Mouse (Mus musculus): Measurements from ENCODE around the gene Cmc1. TPM values are rescaled to one million over a fixed set of nuclear protein-coding genes. Genes with fewer than 3 reads are reported as not detected.

The Cmc1 gene
- polyA plus RNA-seq, 1 experiment from 2014 or later = 51.9 TPM

DNA sequence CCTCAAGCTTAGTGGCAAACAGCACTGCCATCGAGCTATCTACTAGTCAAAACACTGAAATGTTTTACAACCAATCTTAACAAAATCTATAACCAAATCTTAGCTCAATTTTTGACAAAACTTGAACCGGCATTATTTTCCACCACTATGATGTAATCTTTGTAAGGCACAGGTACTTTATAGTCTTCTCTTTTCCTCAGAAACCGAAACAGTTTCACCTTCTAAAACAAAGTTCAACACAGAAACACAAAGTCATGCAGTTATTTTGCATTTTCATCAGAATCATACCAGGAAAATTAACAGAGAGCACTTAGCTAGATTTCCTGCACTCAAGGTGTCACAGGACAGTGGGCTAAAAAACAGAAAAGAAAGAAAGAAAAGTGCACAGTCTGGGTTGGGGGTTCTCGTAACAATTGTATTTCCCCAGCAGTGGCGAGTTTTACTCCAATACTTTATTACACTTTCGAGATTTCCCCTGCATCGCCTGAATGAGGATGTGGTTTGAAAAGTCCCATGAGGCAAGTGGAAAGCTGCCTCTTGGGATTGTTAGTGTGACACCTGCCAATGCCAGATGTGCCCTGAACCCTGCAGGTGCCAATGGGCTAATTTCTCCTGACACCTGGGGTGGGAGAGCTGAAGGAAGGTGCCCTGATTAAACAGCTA is 40.1 kb downstream of the Cmc1 start:
- ATAC-seq = no peak
- no peak overlapping the region for H3K9ac ChIP-seq
- H3K27me3 ChIP-seq = peaks cover 4% of the 10 kb centered on the region; the same call in 1 of the 2 replicates
- no peaks in the 10 kb centered on the region for H3K9me3 ChIP-seq (replicated peaks)
- WGBS = 76% methylated on average over 7 of the region's 7 CpGs
- no peak overlapping the region for H3K4me3 ChIP-seq
- H3K4me1 ChIP-seq = peaks cover 30% of the 10 kb centered on the region
- H3K27ac ChIP-seq = peak overlapping the region; percentile 14; the same call in 1 of the 2 replicates
- no peaks in the 10 kb centered on the region for H3K36me3 ChIP-seq (ENCODE audit: poor library complexity, severe bottlenecking)
- no peak overlapping the region for H3K4me2 ChIP-seq

GRCm38 (mm10) chr9:118108527-118109011 is 41.4 kb downstream of the Cmc1 start:
- WGBS = 7% methylated on average over 4 of the region's 4 CpGs
- Histone ChIP-seq H3K27ac (peak overlapping the region; percentile 65), H3K4me1 (peaks cover 30% of the 10 kb centered on the region), H3K9me3 (replicated peaks) (no peaks in the 10 kb centered on the region), H3K4me2 (peak overlapping the region; percentile 1; the same call in 1 of the 2 replicates), H3K36me3 (ENCODE audit: poor library complexity, severe bottlenecking) (no peaks in the 10 kb centered on the region), H3K9ac (no peak overlapping the region), H3K4me3 (no peak overlapping the region), H3K27me3 (peaks cover 4% of the 10 kb centered on the region; the same call in 1 of the 2 replicates)
- ATAC-seq = peak; percentile 84

DNA sequence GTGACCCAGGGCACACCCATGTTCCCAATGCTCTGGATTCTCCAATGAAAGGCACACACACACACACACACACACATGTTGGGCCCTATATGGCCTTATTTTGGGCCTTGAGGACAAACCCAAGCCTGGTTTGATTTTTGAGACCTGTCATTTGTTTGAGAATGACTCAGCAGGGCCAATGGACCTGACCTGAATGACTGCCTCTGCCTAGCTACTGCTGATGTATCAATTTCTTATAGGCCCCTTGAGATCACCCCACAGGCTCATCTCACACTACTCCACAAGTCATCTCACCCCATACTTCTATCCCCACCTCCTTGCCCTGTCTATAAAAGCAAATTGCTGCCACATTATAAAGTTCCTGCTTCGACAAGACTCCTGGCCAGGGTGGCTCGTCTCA is 48.2 kb downstream of the Cmc1 start:
- H3K4me3 ChIP-seq = no peak overlapping the region
- no peak overlapping the region for H3K4me2 ChIP-seq
- no peak overlapping the region for H3K27ac ChIP-seq
- WGBS = 77% methylated on average over 2 of the region's 2 CpGs
- no peak for ATAC-seq
- H3K4me1 ChIP-seq = peaks cover 10% of the 10 kb centered on the region; the same call in 1 of the 2 replicates
- no peak overlapping the region for H3K9ac ChIP-seq
- no peaks in the 10 kb centered on the region for H3K9me3 ChIP-seq (replicated peaks)
- 0 out of 2 replicates have a peak, but pooled peaks cover 4% of the 10 kb centered on the region for H3K27me3 ChIP-seq
- H3K36me3 ChIP-seq (ENCODE audit: poor library complexity, severe bottlenecking) = no peaks in the 10 kb centered on the region

DNA sequence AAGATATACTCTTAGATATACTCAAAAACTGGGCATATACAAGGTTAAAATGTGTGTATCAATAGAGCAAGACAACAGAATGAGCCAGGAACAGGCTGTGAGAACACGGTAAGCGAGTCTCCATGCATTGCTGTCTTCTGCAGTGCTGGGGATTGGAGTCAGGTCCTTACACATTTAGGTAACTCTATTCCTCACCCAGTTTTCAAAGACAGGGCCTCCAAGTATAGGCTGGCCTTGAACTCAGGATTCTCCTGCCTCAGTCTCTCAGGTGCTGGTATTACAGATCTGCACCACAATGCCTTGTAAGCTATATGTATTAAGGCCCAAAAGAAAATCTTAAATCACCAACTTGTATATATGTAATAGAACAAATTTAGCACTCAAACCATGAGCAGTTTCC is 49.5 kb downstream of the Cmc1 start:
- WGBS = 94% methylated on average over 2 of the region's 2 CpGs

DNA sequence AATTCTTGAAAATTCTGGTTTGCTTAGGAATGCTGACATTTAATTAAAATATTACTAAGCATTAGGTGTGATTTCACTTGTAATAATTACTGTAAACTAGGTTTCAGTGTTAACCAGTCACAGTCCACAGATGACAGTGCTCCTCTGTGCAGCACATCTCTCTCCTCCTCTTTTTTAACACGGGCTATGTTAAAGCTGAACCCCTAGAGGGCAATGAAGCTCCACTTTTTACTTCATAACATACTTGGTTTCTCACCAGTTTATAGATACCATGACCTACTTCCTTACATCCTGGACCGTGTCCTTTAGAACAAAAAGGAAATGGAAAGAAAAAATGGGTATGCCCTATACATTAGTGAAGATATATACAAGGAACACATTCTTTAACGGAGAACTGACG is 50.6 kb downstream of the Cmc1 start:
- no peak overlapping the region for H3K4me2 ChIP-seq
- peak; percentile 77 for ATAC-seq
- H3K4me1 ChIP-seq = peaks cover 11% of the 10 kb centered on the region; the same call in 1 of the 2 replicates
- no peak overlapping the region for H3K4me3 ChIP-seq
- H3K9me3 ChIP-seq (replicated peaks) = no peaks in the 10 kb centered on the region
- WGBS = 53% methylated on average over 4 of the region's 4 CpGs
- H3K27ac ChIP-seq = no peak overlapping the region
- no peak overlapping the region for H3K9ac ChIP-seq
- H3K36me3 ChIP-seq (ENCODE audit: poor library complexity, severe bottlenecking) = no peaks in the 10 kb centered on the region
- no peaks in the 10 kb centered on the region for H3K27me3 ChIP-seq

More for the DNA sequence above, 49.5 kb downstream of the Cmc1 start:
- Histone ChIP-seq H3K27ac (no peak overlapping the region), H3K36me3 (ENCODE audit: poor library complexity, severe bottlenecking) (no peaks in the 10 kb centered on the region), H3K9ac (no peak overlapping the region), H3K9me3 (replicated peaks) (no peaks in the 10 kb centered on the region), H3K4me3 (no peak overlapping the region), H3K27me3 (no peaks in the 10 kb centered on the region), H3K4me1 (peaks cover 11% of the 10 kb centered on the region; the same call in 1 of the 2 replicates), H3K4me2 (no peak overlapping the region)
- ATAC-seq = no peak

DNA sequence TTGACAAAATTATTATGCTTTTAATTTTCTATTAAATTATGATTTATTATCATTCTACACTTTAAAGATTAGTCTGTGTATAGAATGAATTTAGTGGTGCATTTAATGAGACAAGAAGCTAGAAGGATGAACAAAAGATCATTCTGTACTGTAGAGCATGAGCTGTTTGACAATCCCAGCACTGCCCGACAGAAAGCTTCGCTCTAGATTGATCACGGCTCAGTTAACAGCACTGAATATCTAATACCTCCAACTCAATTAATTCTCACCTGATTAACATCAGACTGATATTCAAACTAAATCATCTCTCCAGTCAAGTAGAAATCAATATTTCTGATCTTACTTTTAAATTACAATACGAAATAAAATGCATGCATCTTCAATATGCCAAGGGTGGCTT is 66.1 kb downstream of the Cmc1 start:
- no peak overlapping the region for H3K4me3 ChIP-seq
- whole genome bisulfite sequencing = 51% methylated on average over 4 of the region's 4 CpGs
- H3K4me2 ChIP-seq = no peak overlapping the region
- no peaks in the 10 kb centered on the region for H3K27me3 ChIP-seq
- H3K36me3 ChIP-seq (ENCODE audit: poor library complexity, severe bottlenecking) = no peaks in the 10 kb centered on the region
- peaks cover 11% of the 10 kb centered on the region for H3K4me1 ChIP-seq
- no peak for ATAC-seq
- H3K9me3 ChIP-seq (replicated peaks) = no peaks in the 10 kb centered on the region
- H3K27ac ChIP-seq = no peak overlapping the region
- no peak overlapping the region for H3K9ac ChIP-seq

- no peak for ATAC-seq
- WGBS = 27% methylated on average over 22 of the region's 22 CpGs
- H3K4me3 ChIP-seq = peak overlapping the region; percentile 19; the same call in 1 of the 2 replicates
These were observed 67.2 kb downstream of the Cmc1 start for GRCm38 (mm10) chr9:118082575-118083431.

GRCm38 (mm10) chr9:118073358-118073757 is 76.6 kb downstream of the Cmc1 start:
- H3K4me1 ChIP-seq = no peaks in the 10 kb centered on the region
- no peak overlapping the region for H3K9ac ChIP-seq
- no peak for ATAC-seq
- no peak overlapping the region for H3K4me2 ChIP-seq
- no peaks in the 10 kb centered on the region for H3K9me3 ChIP-seq (replicated peaks)
- no peaks in the 10 kb centered on the region for H3K27me3 ChIP-seq
- H3K27ac ChIP-seq = no peak overlapping the region
- H3K36me3 ChIP-seq (ENCODE audit: poor library complexity, severe bottlenecking) = peaks cover 17% of the 10 kb centered on the region
- WGBS = 96% methylated on average over 3 of the region's 3 CpGs
- no peak overlapping the region for H3K4me3 ChIP-seq

More at GRCm38 (mm10) chr9:118082575-118083431, 67.2 kb downstream of the Cmc1 start:
- H3K27ac ChIP-seq = peak overlapping the region; percentile 57
- peak overlapping the region; percentile 46; the same call in 1 of the 2 replicates for H3K9ac ChIP-seq
- H3K4me2 ChIP-seq = peak overlapping the region; percentile 51
- no peaks in the 10 kb centered on the region for H3K27me3 ChIP-seq
- H3K4me1 ChIP-seq = peaks cover 11% of the 10 kb centered on the region
- no peaks in the 10 kb centered on the region for H3K9me3 ChIP-seq (replicated peaks)
- H3K36me3 ChIP-seq (ENCODE audit: poor library complexity, severe bottlenecking) = no peaks in the 10 kb centered on the region

DNA sequence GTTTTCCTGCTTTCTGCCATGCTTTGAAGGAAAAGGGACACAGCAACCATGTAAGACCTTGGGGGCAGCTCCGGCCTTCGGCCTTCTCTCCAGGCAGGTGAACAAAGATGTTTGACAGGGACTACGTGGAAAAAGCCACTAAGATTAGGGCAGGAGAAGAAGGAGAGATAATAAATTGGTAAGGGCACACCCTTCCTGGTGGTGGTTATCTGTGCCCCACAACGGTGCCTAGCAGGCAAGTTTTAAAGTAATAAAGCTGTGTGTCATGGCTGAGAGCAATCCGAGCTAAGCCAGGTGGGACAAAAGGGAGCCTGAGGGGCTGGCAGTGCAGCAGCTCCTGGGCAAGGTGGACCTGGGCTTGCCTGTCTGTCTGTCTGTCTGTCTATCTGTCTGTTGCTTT is 77.9 kb downstream of the Cmc1 start:
- H3K9ac ChIP-seq = no peak overlapping the region
- no peaks in the 10 kb centered on the region for H3K4me1 ChIP-seq
- WGBS = 89% methylated on average over 5 of the region's 5 CpGs
- no peak for ATAC-seq
- no peak overlapping the region for H3K4me2 ChIP-seq
- H3K27me3 ChIP-seq = no peaks in the 10 kb centered on the region
- H3K4me3 ChIP-seq = no peak overlapping the region
- H3K9me3 ChIP-seq (replicated peaks) = no peaks in the 10 kb centered on the region
- no peak overlapping the region for H3K27ac ChIP-seq
- H3K36me3 ChIP-seq (ENCODE audit: poor library complexity, severe bottlenecking) = peaks cover 29% of the 10 kb centered on the region

GRCm38 (mm10) chr9:118071337-118071736 is 78.6 kb downstream of the Cmc1 start:
- no peak overlapping the region for H3K27ac ChIP-seq
- no peaks in the 10 kb centered on the region for H3K27me3 ChIP-seq
- ATAC-seq = no peak
- 82% methylated on average over 3 of the region's 3 CpGs for WGBS
- H3K4me3 ChIP-seq = no peak overlapping the region
- H3K9me3 ChIP-seq (replicated peaks) = no peaks in the 10 kb centered on the region
- H3K4me1 ChIP-seq = no peaks in the 10 kb centered on the region
- H3K9ac ChIP-seq = no peak overlapping the region
- no peak overlapping the region for H3K4me2 ChIP-seq
- H3K36me3 ChIP-seq (ENCODE audit: poor library complexity, severe bottlenecking) = peaks cover 37% of the 10 kb centered on the region

DNA sequence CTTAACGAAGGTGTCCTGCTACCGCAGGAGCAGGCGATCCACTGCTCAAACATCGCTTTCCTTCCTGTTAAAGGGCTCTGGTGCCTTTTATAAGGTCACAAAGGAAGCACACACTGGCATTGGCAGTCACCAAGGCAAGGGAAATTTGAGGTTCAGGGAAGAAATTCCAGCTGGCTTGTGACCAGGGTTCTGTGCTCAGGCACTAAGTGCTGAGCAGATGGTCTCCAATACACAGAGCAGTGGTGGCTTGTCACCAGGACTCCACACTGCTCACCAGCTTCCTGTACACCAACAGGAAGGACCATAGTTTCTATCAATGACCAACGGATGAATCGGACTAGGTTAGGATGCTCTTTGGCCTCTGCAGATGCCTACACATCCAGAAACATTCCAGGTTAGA is 79.5 kb downstream of the Cmc1 start:
- Histone ChIP-seq H3K4me3 (no peak overlapping the region), H3K36me3 (ENCODE audit: poor library complexity, severe bottlenecking) (peaks cover 39% of the 10 kb centered on the region), H3K27me3 (no peaks in the 10 kb centered on the region), H3K4me2 (no peak overlapping the region), H3K9ac (no peak overlapping the region), H3K4me1 (no peaks in the 10 kb centered on the region), H3K9me3 (replicated peaks) (no peaks in the 10 kb centered on the region), H3K27ac (no peak overlapping the region)
- 94% methylated on average over 6 of the region's 6 CpGs for WGBS
- ATAC-seq = no peak

DNA sequence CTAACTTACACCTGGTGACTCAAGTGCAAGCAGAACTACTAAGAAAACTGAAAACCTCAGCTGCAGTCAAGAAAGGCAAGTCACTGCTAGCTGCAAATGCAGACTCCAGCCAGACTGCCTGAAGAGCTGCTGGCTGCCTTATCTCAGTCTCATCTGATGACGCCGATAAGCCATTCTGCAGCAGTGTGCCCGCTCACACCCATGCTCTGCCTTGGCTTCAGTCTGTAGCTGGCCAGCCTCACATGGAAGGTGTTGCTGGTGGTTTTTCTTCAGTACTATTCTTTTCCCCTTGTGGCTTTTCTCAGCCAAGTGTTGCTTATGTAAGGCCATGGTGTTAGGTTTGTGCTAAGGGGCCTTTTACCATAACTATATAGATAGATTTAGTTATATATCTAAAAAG is 90.9 kb downstream of the Cmc1 start:
- WGBS = 92% methylated on average over 3 of the region's 3 CpGs
- no peak for ATAC-seq
- no peaks in the 10 kb centered on the region for H3K27me3 ChIP-seq
- H3K4me3 ChIP-seq = no peak overlapping the region
- H3K27ac ChIP-seq = no peak overlapping the region
- no peak overlapping the region for H3K4me2 ChIP-seq
- H3K9ac ChIP-seq = no peak overlapping the region
- H3K36me3 ChIP-seq (ENCODE audit: poor library complexity, severe bottlenecking) = peaks cover 41% of the 10 kb centered on the region
- H3K4me1 ChIP-seq = no peaks in the 10 kb centered on the region
- H3K9me3 ChIP-seq (replicated peaks) = no peaks in the 10 kb centered on the region

Data from forebrain, embryonic 13.5 days (tissue).